Mouse (Mus musculus) embryo, embryonic 11 days (tissue): ENCODE measurements around the gene Hist1h2bh.
"Not testable (repeated sequence)": the region's sequence is repeated elsewhere in the genome, so short reads cannot be mapped to it uniquely, and the experiment has no call there.

ENCODE experiments used
- DNase-seq: peaks from one replicate; pipeline ENCODE4 v3.0.0-alpha.2; 2015

The Hist1h2bh gene

DNA sequence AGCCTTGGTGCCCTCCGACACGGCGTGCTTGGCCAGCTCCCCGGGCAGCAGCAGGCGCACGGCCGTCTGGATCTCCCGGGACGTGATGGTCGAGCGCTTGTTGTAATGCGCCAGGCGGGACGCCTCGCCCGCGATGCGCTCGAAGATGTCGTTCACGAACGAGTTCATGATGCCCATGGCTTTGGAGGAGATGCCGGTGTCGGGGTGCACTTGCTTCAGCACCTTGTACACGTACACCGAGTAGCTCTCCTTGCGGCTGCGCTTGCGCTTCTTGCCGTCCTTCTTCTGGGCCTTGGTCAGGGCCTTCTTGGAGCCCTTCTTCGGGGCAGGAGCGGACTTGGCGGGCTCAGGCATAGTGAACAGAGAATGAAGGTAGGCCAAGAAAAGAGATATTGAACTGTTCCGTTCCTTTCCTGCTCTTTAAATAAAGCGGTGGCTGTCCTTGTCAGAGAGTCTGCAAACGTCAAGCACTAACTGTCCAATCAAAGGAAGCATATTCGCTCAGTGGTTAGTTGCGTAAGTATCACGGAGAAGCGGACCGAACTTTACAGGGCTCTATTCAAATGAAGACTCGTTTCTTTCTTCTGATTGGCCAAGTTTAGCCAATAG lies at the start of gene Hist1h2bh:
TSS of gene Hist1h2bh (minus strand) at position 394 of the 609 bp plus-strand sequence.
- peak; percentile 93 for DNase-seq

- no peak for DNase-seq
Observed at GRCm38 (mm10) chr13:23592614-23593013, 49.4 kb upstream of the Hist1h2bh start.

DNA sequence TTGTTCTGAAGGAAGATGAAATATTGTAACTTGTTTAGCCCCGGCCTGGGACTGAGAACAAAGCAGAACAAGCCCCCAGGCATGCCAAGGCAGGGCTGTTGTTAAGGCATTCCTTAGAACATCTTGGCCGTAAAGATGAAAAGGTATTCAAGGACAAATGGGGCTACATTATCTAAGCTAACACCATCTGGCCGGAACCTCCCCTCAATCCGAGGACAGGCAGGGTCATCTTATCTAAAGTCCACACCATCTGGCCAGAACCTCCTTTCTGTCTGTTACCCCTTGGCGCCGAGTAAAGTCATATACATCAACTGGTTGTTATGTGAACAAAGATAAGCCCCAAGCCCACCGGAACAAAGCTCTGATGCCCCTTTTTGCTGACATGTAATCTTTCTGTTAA lies 48.7 kb upstream of the Hist1h2bh start:
- DNase-seq: not testable (repeated sequence)

DNA sequence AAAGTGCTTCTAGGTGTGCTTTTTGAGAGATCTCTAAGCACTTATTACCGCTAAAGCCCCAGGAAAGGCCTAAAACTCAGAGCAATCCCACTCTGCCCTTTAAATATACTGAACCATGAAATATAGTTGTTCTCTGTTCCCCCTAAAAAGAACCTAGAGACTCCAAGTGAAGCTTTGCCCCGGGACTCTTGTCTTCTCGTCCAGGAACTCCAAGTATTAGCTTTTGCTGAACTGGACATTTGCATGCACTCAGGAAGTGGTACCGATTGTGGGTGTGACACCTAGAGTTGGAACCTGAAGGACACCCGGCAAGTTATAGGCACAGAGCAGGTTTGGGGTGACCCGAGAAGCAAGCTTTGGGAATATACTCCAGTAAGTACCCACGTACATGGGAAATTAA lies 48.0 kb upstream of the Hist1h2bh start:
- DNase-seq: no peak

GRCm38 (mm10) chr13:23586940-23587225 lies 43.7 kb upstream of the Hist1h2bh start:
- DNase-seq: peak; percentile 47

- DNase-seq: peak; percentile 60
Observed at GRCm38 (mm10) chr13:23586099-23586939, 43.1 kb upstream of the Hist1h2bh start.

- DNase-seq: peak; percentile 92
Observed at GRCm38 (mm10) chr13:23585442-23586098, 42.4 kb upstream of the Hist1h2bh start.

DNA sequence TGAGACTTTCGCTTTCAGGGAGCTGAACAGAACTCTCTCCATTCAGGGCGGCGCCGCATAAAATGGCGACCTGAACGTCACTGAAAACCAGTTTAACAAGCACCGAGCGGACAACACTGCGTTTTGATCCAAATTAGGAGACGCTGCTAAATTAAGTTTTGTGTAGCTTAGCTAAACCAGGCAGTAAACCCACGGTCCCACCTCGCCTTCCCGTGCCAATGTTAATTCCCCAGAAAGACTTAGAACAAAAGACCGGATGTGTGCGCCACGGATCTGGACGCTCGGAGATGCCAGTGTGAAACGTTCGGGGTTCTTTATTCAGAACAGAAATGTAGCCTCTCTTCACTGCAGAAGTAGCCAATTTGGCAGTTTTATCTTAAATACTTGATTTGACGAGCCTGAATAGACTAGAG lies 41.8 kb upstream of the Hist1h2bh start:
- DNase-seq: peak; percentile 87

DNA sequence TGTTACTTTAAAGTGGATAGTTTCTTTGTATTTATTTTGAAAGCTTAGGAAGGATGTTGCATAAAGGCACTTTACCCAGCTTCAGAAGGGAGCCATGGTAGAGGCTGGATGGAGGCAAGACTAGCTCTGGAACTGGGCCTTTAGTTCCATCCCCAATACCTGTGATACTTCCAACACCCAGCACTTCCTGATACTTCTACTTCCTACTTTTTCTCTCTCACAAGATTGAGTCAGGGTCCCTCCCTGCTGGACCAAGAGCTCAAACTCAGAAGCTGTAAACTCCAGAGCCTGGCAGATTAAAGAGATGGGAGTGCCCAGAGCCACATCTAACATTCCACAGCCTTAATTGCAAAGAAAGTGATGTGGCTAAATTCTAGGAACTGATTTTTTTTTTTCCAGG lies 41.1 kb upstream of the Hist1h2bh start:
- peak; percentile 47 for DNase-seq

DNA sequence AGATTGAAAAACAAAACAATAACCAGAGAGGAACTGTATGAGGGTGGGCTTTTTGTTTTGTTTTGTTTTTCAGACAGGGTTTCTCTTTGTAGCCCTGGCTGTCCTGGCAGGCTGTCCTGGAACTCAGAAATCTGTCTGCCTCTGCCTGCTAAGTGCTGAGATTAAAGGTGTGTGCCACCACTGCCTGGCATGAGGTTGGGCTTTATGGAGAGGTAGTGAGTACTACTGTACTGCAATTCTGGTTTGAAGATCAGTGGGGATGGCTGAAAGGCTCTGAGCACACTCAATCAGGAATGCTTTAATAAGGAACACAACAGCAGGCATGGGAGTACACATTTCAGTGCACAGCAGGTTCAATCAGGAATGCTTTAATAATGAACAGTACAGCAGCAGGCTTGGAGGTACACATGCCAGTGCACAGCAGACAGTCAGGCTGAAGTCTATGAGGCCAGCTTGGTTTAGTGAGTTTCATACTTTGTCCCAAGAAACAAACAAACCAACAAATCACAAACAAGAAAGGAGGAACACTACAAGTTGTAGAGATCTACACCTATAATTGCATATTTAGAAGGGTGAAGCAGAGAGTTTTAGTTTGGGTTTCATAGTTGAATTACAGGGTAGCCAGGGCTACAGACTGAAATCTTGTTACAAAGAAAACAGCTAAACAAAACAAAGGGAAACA lies 40.3 kb upstream of the Hist1h2bh start:
- DNase-seq: no peak

GRCm38 (mm10) chr13:23582219-23583056 lies 39.2 kb upstream of the Hist1h2bh start:
- peak; percentile 46 for DNase-seq

DNA sequence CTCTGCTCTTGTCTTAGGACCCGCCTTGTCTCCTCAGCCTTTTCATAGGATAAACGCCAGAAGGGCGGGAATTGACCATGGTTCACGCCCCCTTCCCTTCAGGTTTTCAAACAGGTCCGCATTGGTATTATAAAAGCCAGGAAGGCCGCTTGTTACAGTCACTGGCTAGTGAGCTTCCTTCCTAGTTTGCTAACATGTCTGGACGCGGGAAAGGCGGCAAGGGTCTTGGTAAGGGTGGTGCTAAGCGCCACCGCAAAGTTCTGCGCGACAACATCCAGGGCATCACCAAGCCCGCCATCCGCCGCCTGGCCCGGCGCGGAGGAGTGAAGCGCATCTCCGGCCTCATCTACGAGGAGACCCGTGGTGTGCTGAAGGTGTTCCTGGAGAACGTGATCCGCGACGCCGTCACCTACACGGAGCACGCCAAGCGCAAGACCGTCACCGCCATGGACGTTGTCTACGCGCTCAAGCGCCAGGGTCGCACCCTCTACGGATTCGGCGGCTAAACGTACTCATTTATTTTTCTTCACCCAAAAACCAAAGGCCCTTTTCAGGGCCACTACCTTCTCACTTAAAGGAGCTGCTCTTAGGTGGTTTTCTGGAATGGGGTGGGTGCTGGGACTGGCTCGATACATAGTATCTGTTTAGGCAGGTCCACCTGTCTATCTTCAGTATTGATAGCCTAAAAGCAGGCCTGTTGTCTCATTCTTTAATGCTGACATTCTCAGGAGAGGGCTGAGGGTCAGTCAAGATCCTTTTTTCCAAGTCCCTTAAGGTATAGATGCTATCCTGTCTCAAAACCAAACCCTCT lies 38.4 kb upstream of the Hist1h2bh start, which contains the start of gene Hist1h4d:
TSS of gene Hist1h4d (plus strand) at position 191 of the 811 bp plus-strand sequence.
- peak; percentile 96 for DNase-seq

GRCm38 (mm10) chr13:23577835-23578234 lies 34.6 kb upstream of the Hist1h2bh start:
- no peak for DNase-seq

DNA sequence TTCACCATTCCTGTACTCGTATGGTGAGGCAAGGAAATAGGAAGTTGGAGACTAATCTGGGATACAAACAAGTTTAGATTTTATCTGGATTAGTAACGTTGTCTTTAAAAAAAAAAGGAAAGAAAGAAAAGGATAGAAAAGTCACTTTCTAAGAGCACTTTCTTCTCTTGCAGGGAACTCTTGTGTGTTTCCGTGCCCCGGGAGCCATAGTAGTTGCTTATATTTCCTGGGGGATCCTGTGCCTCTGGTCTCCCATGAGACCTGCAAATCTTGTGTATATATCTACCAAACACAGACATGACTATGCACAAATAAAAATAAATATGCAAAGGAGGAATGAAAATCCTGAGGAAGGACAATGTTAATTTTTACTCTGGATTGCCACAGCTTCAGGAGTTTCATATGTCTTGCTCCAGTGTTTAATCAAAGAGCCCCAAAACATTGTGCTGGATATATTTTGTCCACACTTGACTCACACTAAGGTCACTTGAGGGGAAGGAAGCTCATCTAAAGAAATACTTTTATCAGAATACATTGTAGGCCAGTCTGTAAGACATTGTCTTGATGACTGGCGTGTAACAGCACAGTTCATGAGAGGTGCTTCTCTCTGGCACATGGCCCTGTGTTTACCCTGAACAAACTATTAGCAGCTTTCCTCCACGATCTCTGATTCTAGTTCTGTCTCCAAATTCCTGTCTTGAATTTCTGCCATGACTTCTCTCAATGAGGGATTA lies 33.9 kb upstream of the Hist1h2bh start:
- peak; percentile 42 for DNase-seq

DNA sequence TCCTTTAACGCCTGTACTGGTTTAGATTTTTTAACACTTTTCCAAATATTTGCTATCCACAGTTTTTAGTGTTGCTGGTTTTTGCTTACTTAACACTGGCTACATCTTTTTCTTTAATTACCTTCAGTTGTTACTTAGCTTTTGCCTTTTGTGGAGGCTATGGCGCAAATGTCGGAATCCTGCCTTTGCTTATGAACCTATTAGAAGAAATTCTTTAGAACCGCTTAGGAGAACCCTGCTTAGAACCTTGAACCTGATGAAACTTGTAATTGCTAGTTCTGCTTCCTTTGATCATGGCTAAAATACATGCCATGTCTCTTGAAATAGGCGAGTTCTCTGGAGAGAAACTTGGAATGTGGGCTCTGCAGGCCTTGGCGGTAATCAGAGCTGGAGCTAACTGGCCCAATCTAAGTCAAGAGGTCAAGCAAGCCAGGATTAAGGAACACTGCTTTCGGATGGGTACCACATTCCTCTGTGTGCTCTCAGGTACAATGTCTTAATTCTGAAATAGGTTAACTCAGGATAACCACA lies 33.2 kb upstream of the Hist1h2bh start:
- DNase-seq: peak; percentile 58

- DNase-seq: peak; percentile 39
Observed at GRCm38 (mm10) chr13:23575864-23576313, 32.7 kb upstream of the Hist1h2bh start.

DNA sequence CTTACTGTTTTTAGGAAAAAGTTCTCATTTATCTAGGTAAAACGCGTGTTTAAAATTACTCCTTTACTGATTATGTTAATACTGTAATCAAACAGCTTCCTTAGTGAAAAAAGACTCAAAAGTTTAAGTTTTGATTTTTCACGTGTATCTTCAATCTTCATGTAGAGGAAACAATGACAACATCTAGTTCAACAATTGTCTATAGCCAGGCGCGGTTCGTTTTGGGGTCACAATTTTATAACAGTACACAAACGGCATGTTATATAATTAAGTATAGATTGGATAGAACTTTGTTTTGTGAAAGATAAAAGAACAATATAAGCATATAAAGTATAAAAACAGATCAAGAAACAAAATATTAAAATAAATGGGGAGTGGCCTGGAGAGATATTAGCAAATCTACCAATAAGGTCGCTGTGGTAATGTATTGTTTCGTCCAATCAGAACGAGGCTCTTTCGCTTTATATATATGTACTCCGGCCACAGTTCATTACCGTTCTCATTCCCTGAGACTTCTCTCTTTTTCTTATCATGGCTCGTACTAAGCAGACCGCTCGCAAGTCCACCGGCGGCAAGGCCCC lies 32.2 kb upstream of the Hist1h2bh start, which contains the start of gene Hist1h3d:
TSS of gene Hist1h3d (plus strand) at position 493 of the 581 bp plus-strand sequence.
- peak; percentile 89 for DNase-seq

DNA sequence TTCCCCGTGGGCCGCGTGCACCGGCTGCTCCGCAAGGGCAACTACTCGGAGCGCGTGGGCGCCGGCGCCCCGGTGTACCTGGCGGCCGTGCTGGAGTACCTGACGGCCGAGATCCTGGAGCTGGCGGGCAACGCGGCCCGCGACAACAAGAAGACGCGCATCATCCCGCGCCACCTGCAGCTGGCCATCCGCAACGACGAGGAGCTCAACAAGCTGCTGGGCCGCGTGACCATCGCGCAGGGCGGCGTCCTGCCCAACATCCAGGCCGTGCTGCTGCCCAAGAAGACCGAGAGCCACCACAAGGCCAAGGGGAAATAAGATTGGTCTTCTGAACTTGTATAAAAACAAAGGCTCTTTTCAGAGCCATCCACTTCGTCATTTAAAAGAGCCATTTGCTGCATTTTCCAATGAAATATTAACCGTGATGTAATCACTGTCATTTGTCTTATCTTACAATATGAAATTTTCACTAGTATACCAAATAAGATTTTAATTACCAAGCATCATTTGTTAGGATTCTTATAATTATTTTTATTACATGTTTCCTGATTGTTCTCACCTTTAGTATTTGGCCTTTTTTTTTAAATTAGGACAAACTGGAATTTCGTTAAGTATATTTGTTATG lies 31.5 kb upstream of the Hist1h2bh start:
- not testable (repeated sequence) for DNase-seq

DNA sequence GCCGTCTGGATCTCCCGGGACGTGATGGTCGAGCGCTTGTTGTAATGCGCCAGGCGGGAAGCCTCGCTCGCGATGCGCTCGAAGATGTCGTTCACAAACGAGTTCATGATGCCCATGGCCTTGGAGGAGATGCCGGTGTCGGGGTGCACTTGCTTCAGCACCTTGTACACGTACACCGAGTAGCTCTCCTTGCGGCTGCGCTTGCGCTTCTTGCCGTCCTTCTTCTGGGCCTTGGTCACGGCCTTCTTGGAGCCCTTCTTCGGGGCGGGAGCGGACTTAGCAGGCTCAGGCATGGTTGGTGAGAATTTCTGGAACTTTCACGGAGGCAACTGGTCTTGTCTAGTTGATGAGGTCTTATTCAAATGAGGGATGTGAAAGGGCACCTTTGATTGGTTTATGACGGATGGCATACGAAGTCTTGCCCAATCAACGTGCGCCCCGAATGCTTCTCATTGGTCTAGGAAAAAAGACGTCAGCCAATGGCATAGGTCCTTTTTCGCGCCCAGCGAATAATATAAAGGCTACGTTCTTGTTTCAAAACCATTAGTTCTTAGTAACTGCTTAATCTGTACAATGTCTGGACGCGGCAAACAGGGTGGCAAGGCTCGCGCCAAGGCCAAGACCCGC lies 30.8 kb upstream of the Hist1h2bh start, which contains the start of the genes Hist1h2bf and Hist1h2ad:
TSS of gene Hist1h2bf (minus strand) at position 299 of the 627 bp plus-strand sequence.
TSS of gene Hist1h2ad (plus strand) at position 484 of the 627 bp plus-strand sequence.
- peak; percentile 98 for DNase-seq
